Mouse (Mus musculus): ENCODE results near the gene Fto. TPM values are rescaled to one million over a fixed set of nuclear protein-coding genes. Genes with fewer than 3 reads are reported as not detected.

The Fto gene
- polyA plus RNA-seq, 1 experiment from 2014 or later, result 19.9 TPM

GRCm38 (mm10) chr8:91625686-91626558, 312.6 kb downstream of the Fto start:
- WGBS (ENCODE audit: insufficient replicate concordance), result 61% methylated on average over 18 of the region's 18 CpGs
- no peaks in the 10 kb centered on the region; the same call in 1 of the 2 replicates for H3K4me1 ChIP-seq (ENCODE audit: control insufficient read depth, low read depth, low read length)
- H3K4me2 ChIP-seq (ENCODE audit: low read depth, low read length), result no peak overlapping the region
- H3K27me3 ChIP-seq (ENCODE audit: control insufficient read depth, insufficient read depth, low read depth, low read length), result no peaks in the 10 kb centered on the region
- no peaks in the 10 kb centered on the region for H3K9me3 ChIP-seq (replicated peaks; ENCODE audit: control insufficient read depth, low read length)
- no peak overlapping the region for H3K4me3 ChIP-seq (ENCODE audit: low read depth, low read length)
- no peak for ATAC-seq (ENCODE audit: low read depth)
- no peak overlapping the region for H3K9ac ChIP-seq (ENCODE audit: low read depth, low read length)
- H3K27ac ChIP-seq (ENCODE audit: low read length), result no peak overlapping the region
- H3K36me3 ChIP-seq (ENCODE audit: control insufficient read depth, insufficient read depth), result no peaks in the 10 kb centered on the region

- H3K27me3 ChIP-seq (ENCODE audit: control insufficient read depth, insufficient read depth, low read depth, low read length), result no peaks in the 10 kb centered on the region
- no peak for ATAC-seq (ENCODE audit: low read depth)
- no peak overlapping the region for H3K27ac ChIP-seq (ENCODE audit: low read length)
- 35% methylated on average over 14 of the region's 14 CpGs for WGBS (ENCODE audit: insufficient replicate concordance)
- no peaks in the 10 kb centered on the region for H3K36me3 ChIP-seq (ENCODE audit: control insufficient read depth, insufficient read depth)
- no peaks in the 10 kb centered on the region for H3K9me3 ChIP-seq (replicated peaks; ENCODE audit: control insufficient read depth, low read length)
- H3K4me1 ChIP-seq (ENCODE audit: control insufficient read depth, low read depth, low read length), result no peaks in the 10 kb centered on the region; the same call in 1 of the 2 replicates
- H3K4me2 ChIP-seq (ENCODE audit: low read depth, low read length), result no peak overlapping the region
- no peak overlapping the region for H3K9ac ChIP-seq (ENCODE audit: low read depth, low read length)
- H3K4me3 ChIP-seq (ENCODE audit: low read depth, low read length), result no peak overlapping the region
Observed at GRCm38 (mm10) chr8:91629594-91629993, 316.3 kb downstream of the Fto start.

GRCm38 (mm10) chr8:91630320-91631033, 317.2 kb downstream of the Fto start:
- no peaks in the 10 kb centered on the region; the same call in 1 of the 2 replicates for H3K4me1 ChIP-seq (ENCODE audit: control insufficient read depth, low read depth, low read length)
- no peak overlapping the region for H3K4me2 ChIP-seq (ENCODE audit: low read depth, low read length)
- no peaks in the 10 kb centered on the region for H3K27me3 ChIP-seq (ENCODE audit: control insufficient read depth, insufficient read depth, low read depth, low read length)
- no peak overlapping the region for H3K4me3 ChIP-seq (ENCODE audit: low read depth, low read length)
- H3K36me3 ChIP-seq (ENCODE audit: control insufficient read depth, insufficient read depth), result no peaks in the 10 kb centered on the region
- no peak overlapping the region for H3K9ac ChIP-seq (ENCODE audit: low read depth, low read length)
- H3K27ac ChIP-seq (ENCODE audit: low read length), result no peak overlapping the region
- ATAC-seq (ENCODE audit: low read depth), result no peak
- WGBS (ENCODE audit: insufficient replicate concordance), result 66% methylated on average over 16 of the region's 16 CpGs
- no peaks in the 10 kb centered on the region for H3K9me3 ChIP-seq (replicated peaks; ENCODE audit: control insufficient read depth, low read length)

DNA sequence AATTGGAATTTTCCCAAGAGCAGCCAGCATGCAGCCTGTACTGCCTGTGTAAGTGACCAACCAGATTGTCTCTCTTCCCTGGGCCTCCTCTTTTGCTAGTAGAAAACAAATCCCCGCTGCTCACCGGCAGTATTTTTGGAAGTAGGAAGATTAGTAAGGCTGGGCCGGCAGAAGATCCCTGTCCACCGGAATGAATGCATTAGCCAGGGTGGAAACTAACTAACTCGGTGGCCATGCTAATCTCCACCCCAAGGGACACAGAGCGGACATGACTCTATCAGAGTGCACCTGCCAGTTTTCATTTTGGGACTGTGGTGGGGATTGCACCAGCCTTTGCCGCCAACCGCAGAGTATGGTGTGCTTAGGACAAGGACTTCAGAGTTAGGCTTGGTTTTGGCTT, 319.1 kb downstream of the Fto start:
- no peak overlapping the region for H3K4me3 ChIP-seq (ENCODE audit: low read depth, low read length)
- ATAC-seq (ENCODE audit: low read depth), result no peak
- H3K27me3 ChIP-seq (ENCODE audit: control insufficient read depth, insufficient read depth, low read depth, low read length), result no peaks in the 10 kb centered on the region
- no peaks in the 10 kb centered on the region; the same call in 1 of the 2 replicates for H3K4me1 ChIP-seq (ENCODE audit: control insufficient read depth, low read depth, low read length)
- no peak overlapping the region for H3K4me2 ChIP-seq (ENCODE audit: low read depth, low read length)
- H3K36me3 ChIP-seq (ENCODE audit: control insufficient read depth, insufficient read depth), result no peaks in the 10 kb centered on the region
- no peak overlapping the region for H3K9ac ChIP-seq (ENCODE audit: low read depth, low read length)
- H3K27ac ChIP-seq (ENCODE audit: low read length), result no peak overlapping the region
- H3K9me3 ChIP-seq (replicated peaks; ENCODE audit: control insufficient read depth, low read length), result no peaks in the 10 kb centered on the region
- WGBS (ENCODE audit: insufficient replicate concordance), result 77% methylated on average over 8 of the region's 8 CpGs

- WGBS (ENCODE audit: insufficient replicate concordance), result 64% methylated on average over 4 of the region's 4 CpGs
- no peak for ATAC-seq (ENCODE audit: low read depth)
- no peak overlapping the region for H3K9ac ChIP-seq (ENCODE audit: low read depth, low read length)
Observed at GRCm38 (mm10) chr8:91635406-91635805, 322.1 kb downstream of the Fto start.

GRCm38 (mm10) chr8:91636887-91637286, 323.6 kb downstream of the Fto start:
- Histone ChIP-seq H3K9me3 (replicated peaks; ENCODE audit: control insufficient read depth, low read length) (no peaks in the 10 kb centered on the region), H3K27me3 (ENCODE audit: control insufficient read depth, insufficient read depth, low read depth, low read length) (no peaks in the 10 kb centered on the region), H3K27ac (ENCODE audit: low read length) (no peak overlapping the region), H3K4me2 (ENCODE audit: low read depth, low read length) (no peak overlapping the region), H3K9ac (ENCODE audit: low read depth, low read length) (no peak overlapping the region), H3K36me3 (ENCODE audit: control insufficient read depth, insufficient read depth) (no peaks in the 10 kb centered on the region), H3K4me3 (ENCODE audit: low read depth, low read length) (no peak overlapping the region), H3K4me1 (ENCODE audit: control insufficient read depth, low read depth, low read length) (no peaks in the 10 kb centered on the region)
- WGBS (ENCODE audit: insufficient replicate concordance), result 75% methylated on average over 6 of the region's 6 CpGs
- ATAC-seq (ENCODE audit: low read depth), result no peak

More at GRCm38 (mm10) chr8:91635406-91635805, 322.1 kb downstream of the Fto start:
- Histone ChIP-seq H3K4me2 (ENCODE audit: low read depth, low read length) (no peak overlapping the region), H3K27ac (ENCODE audit: low read length) (no peak overlapping the region), H3K4me3 (ENCODE audit: low read depth, low read length) (no peak overlapping the region), H3K9me3 (replicated peaks; ENCODE audit: control insufficient read depth, low read length) (no peaks in the 10 kb centered on the region), H3K4me1 (ENCODE audit: control insufficient read depth, low read depth, low read length) (no peaks in the 10 kb centered on the region; the same call in 1 of the 2 replicates), H3K27me3 (ENCODE audit: control insufficient read depth, insufficient read depth, low read depth, low read length) (no peaks in the 10 kb centered on the region), H3K36me3 (ENCODE audit: control insufficient read depth, insufficient read depth) (no peaks in the 10 kb centered on the region)

DNA sequence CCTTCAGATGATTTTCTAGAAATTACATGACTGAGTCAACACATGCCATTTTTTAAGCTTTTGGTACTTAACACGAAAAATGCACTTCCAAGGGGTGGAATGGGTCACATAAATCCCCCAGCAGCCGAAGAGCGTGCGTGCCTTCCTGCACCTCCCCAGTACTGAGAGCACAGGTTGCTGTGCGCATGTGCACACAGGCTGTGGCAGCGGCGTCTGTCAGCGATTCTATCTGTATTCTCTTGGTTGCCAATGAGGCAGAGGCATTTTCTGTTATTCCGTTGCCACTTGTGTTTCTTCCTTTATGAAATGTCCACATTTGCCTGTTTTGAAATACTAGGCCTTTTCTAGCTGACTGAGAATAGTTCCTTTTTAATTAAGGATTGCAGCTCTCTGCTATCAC, 324.4 kb downstream of the Fto start:
- no peak for ATAC-seq (ENCODE audit: low read depth)
- H3K4me2 ChIP-seq (ENCODE audit: low read depth, low read length), result no peak overlapping the region
- no peaks in the 10 kb centered on the region for H3K27me3 ChIP-seq (ENCODE audit: control insufficient read depth, insufficient read depth, low read depth, low read length)
- H3K36me3 ChIP-seq (ENCODE audit: control insufficient read depth, insufficient read depth), result no peaks in the 10 kb centered on the region
- 77% methylated on average over 9 of the region's 9 CpGs for WGBS (ENCODE audit: insufficient replicate concordance)
- no peak overlapping the region for H3K9ac ChIP-seq (ENCODE audit: low read depth, low read length)
- no peak overlapping the region for H3K27ac ChIP-seq (ENCODE audit: low read length)
- no peaks in the 10 kb centered on the region for H3K9me3 ChIP-seq (replicated peaks; ENCODE audit: control insufficient read depth, low read length)
- H3K4me3 ChIP-seq (ENCODE audit: low read depth, low read length), result no peak overlapping the region
- H3K4me1 ChIP-seq (ENCODE audit: control insufficient read depth, low read depth, low read length), result no peaks in the 10 kb centered on the region

DNA sequence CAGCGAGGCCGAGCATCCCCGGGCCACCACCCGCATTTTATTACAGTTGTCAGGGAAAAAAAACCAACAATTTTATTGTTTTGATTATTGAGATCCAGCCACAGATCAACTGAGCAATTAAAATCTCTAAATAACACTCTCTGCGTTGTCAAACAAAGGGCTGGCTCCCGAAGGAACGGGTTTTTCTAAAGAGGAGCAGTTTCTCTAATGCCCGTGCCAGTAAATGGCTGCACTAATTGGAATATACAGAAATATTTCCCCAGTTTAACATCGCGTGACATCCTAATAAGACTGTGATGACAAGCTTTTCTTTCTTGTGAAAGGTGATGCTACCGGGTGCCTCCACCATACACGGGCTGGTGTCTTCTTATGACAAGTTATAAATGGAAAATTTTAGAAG, 324.9 kb downstream of the Fto start:
- Histone ChIP-seq H3K9me3 (replicated peaks; ENCODE audit: control insufficient read depth, low read length) (no peaks in the 10 kb centered on the region), H3K4me2 (ENCODE audit: low read depth, low read length) (no peak overlapping the region), H3K4me3 (ENCODE audit: low read depth, low read length) (no peak overlapping the region), H3K4me1 (ENCODE audit: control insufficient read depth, low read depth, low read length) (no peaks in the 10 kb centered on the region), H3K27ac (ENCODE audit: low read length) (no peak overlapping the region), H3K9ac (ENCODE audit: low read depth, low read length) (no peak overlapping the region), H3K36me3 (ENCODE audit: control insufficient read depth, insufficient read depth) (no peaks in the 10 kb centered on the region), H3K27me3 (ENCODE audit: control insufficient read depth, insufficient read depth, low read depth, low read length) (no peaks in the 10 kb centered on the region)
- ATAC-seq (ENCODE audit: low read depth), result no peak
- WGBS (ENCODE audit: insufficient replicate concordance), result 75% methylated on average over 12 of the region's 12 CpGs

- H3K4me2 ChIP-seq (ENCODE audit: low read depth, low read length), result no peak overlapping the region
- H3K4me3 ChIP-seq (ENCODE audit: low read depth, low read length), result no peak overlapping the region
- WGBS (ENCODE audit: insufficient replicate concordance), result 61% methylated on average over 7 of the region's 7 CpGs
- H3K9me3 ChIP-seq (replicated peaks; ENCODE audit: control insufficient read depth, low read length), result no peaks in the 10 kb centered on the region
- ATAC-seq (ENCODE audit: low read depth), result no peak
- no peaks in the 10 kb centered on the region for H3K4me1 ChIP-seq (ENCODE audit: control insufficient read depth, low read depth, low read length)
- H3K27ac ChIP-seq (ENCODE audit: low read length), result no peak overlapping the region
- no peaks in the 10 kb centered on the region for H3K27me3 ChIP-seq (ENCODE audit: control insufficient read depth, insufficient read depth, low read depth, low read length)
- H3K9ac ChIP-seq (ENCODE audit: low read depth, low read length), result no peak overlapping the region
- H3K36me3 ChIP-seq (ENCODE audit: control insufficient read depth, insufficient read depth), result no peaks in the 10 kb centered on the region
Observed at GRCm38 (mm10) chr8:91640471-91640870, 327.1 kb downstream of the Fto start.

All from liver, embryonic 16.5 days (tissue).